Mouse (Mus musculus): ENCODE measurements around the gene Cd59b.
A peak's percentile ranks its signal among the peaks of the same experiment; 100 is the strongest.

The Cd59b gene

GRCm38 (mm10) chr2:104069704-104070185, at the start of gene Cd59b:
Gene Cd59b (plus strand): TSS chr2:104069849.
- DNase-seq (ENCODE audit: low spot score in 2 of 2) = peak; percentile 64 to 72

- no peak for DNase-seq (ENCODE audit: low spot score in 2 of 2)
Observed at GRCm38 (mm10) chr2:104023096-104023495, 46.6 kb upstream of the Cd59b start.

DNA sequence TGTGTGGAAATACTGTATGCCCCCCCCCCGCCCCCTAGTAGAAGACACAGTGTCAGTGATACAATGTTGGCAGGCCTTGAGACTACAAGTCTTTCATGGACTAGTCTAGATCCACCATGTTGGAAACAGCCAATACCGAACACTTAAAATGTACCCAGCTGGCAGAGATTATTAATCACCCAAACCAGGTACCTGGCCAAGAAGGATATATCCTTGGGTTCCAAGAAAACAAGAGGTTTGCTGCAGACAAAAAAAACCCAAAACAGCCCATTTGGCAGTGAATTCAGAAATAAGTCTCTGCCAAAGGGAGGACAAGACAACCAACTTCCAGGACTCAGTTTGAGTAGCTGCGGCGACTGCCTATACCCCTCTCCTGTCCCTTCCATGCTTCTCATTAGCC, 45.0 kb upstream of the Cd59b start:
- DNase-seq (ENCODE audit: low spot score in 2 of 2) = no peak

- DNase-seq (ENCODE audit: low spot score in 2 of 2) = peak; percentile 80 to 84
Observed at GRCm38 (mm10) chr2:104027458-104028138, 42.1 kb upstream of the Cd59b start, which contains the start of gene Fbxo3. Gene Fbxo3 (plus strand): TSS chr2:104027721.

- peak in 1 of 2 experiments; percentile 12 for DNase-seq (ENCODE audit: low spot score in 2 of 2)
Observed at GRCm38 (mm10) chr2:104028139-104028723, 41.4 kb upstream of the Cd59b start, which contains the start of gene 4931422A03Rik. Gene 4931422A03Rik (minus strand): TSS chr2:104028361.

DNA sequence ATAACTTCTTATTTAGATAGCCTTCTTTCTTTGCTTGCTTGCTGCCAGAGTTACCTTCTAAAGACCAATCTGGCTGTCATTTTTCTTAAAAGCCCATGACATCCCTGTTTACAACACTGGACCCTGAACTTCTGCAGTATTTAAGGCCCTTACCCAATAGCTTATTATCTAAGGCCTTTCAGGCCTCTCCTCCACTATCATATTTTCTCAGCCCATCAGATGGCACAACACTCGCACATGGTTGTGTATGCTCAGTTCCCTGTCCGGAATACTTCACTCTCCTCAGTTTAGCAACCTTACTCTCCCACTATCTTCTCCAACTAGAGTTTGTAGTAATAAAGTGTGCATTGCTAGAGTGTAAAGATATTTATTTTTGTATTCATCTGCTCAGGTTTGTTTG, 40.6 kb upstream of the Cd59b start:
- no peak for DNase-seq (ENCODE audit: low spot score in 2 of 2)

GRCm38 (mm10) chr2:104030381-104030780, 39.3 kb upstream of the Cd59b start:
- DNase-seq (ENCODE audit: low spot score in 2 of 2) = no peak

GRCm38 (mm10) chr2:104032056-104032455, 37.6 kb upstream of the Cd59b start:
- no peak for DNase-seq (ENCODE audit: low spot score in 2 of 2)

DNA sequence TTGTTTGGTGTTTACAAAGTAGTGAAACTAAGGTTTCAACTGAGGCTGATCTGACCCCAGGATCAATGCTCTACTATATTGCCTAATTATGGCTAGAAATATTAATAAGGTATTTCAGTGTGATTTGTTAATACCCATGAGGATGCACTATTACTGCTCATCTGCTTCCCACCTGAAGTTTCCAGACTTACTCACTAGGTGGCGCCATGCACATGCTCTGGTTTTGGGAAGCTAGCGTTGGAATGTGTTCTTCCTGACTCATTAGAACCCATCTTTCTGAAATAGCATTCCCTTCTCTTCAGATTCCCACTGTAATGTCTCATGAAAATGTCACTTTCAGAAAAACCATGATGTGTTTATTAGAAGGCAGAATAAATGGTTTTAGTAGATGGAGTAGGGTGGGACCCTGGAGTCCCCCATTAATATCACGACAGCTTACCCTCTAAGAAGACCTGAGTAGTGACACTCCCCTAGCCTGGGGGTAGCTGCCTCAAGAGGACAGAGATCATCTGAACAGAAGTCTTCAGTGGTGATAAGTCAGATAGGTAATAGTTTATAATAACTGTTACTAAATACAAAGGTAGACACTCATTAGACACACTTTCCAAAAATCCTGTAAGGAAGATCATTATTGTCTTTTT, 34.7 kb upstream of the Cd59b start:
- DNase-seq (ENCODE audit: low spot score in 2 of 2) = peak; percentile 52 to 55

GRCm38 (mm10) chr2:104035595-104035994, 34.1 kb upstream of the Cd59b start:
- DNase-seq (ENCODE audit: low spot score in 2 of 2) = no peak

DNA sequence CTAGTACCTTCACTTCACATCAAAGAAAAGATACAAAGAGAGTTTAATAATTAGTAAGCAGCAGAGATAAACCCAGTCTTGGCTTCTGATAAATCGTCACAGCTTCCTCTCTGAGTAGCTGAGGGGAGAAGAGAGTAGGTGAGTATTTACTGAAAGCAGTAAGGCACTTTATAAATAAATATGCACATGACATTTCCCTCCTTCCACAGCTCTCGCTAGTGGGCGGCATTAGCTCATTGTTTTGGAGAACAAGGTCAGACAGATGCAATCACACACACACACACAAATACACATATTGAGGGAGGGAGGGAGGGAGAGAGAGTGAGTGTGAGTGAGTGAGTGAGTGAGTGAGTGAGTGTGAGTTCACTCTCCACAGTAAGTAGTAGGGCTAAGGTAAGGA, 33.3 kb upstream of the Cd59b start:
- DNase-seq (ENCODE audit: low spot score in 2 of 2) = no peak

GRCm38 (mm10) chr2:104038236-104038635, 31.4 kb upstream of the Cd59b start:
- no peak for DNase-seq (ENCODE audit: low spot score in 2 of 2)

GRCm38 (mm10) chr2:104041632-104042031, 28.0 kb upstream of the Cd59b start:
- DNase-seq (ENCODE audit: low spot score in 2 of 2) = no peak

- no peak for DNase-seq (ENCODE audit: low spot score in 2 of 2)
Observed at GRCm38 (mm10) chr2:104042766-104043165, 26.9 kb upstream of the Cd59b start.

DNA sequence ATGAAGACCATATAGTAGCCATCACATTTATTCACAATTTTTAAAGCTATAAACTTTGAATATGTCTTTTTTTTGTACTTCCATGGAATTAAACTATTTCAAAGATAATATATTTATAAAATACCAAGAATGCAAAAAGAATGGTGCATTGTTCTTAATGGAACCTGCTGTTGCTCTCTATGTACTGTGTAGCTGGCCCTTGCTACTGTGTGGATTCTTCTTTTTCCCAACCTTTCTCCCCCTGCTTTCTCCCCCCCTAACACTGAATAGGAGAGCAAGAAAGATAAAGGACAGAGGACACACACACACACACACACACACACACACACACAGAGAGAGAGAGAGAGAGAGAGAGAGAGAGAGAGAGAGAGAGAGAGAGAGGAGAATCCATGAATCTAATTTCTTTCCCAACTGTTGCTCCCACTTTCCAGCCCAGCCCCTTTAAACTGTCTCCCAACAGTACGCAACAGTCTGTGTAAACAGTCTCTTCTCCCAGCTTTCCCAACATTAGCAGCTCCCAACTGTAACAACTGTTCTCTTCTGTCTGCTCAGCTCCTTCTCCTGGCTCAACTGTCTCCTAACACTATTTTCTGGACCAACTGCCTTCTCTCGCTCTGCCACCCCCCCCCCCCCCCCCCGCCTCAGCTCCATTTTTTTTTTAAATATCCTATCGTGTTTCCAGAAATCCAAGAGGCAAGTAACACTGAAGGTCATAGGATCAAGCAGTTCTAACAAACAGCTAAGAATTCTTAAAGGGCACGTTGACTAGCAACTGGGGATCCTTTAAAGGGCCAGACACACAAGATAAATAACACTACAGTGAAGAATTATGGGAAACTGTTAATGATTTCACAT, 25.8 kb upstream of the Cd59b start:
- no peak for DNase-seq (ENCODE audit: low spot score in 2 of 2)

GRCm38 (mm10) chr2:104044479-104045080, 25.1 kb upstream of the Cd59b start:
- DNase-seq (ENCODE audit: low spot score in 2 of 2) = no peak

DNA sequence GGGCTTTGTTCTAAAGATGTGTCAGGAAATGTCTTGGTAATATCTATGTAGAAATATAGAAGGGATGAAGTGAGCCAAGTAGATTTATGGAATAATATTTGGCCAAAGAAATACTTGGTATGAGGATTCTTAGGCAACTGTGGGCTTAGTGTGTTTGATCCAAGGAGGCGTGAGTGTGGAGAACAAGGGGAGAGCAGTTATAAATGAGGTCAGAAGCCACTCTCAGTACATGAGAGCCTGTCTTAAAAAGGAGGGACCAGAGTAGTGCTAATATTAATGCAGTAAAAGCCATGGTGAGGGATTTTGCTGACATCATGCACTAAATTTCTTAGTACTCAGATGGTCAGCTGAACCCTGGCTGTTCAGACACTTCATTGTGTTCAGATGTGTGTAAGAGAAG, 11.3 kb upstream of the Cd59b start:
- no peak for DNase-seq (ENCODE audit: low spot score in 2 of 2)

DNA sequence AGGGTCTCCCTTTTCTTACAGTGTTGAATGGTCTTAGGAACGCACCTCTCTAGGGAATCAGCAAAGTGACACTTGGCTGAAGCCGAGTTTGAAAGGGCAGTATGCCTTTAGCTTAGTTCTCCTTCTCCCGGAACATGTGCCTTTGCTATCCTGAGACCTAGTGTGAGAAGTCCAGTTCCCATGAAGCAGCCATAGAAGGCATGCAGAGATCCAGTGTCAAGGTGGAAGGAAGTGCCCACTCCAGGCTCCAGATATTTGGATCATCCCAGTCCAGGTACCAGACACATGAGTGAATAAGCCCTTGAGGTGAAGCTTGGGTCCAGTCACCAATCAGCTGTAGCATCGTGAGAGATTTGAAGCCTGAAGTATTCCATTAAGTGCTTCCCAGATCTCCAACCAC, 10.7 kb upstream of the Cd59b start:
- DNase-seq (ENCODE audit: low spot score in 2 of 2) = no peak

DNA sequence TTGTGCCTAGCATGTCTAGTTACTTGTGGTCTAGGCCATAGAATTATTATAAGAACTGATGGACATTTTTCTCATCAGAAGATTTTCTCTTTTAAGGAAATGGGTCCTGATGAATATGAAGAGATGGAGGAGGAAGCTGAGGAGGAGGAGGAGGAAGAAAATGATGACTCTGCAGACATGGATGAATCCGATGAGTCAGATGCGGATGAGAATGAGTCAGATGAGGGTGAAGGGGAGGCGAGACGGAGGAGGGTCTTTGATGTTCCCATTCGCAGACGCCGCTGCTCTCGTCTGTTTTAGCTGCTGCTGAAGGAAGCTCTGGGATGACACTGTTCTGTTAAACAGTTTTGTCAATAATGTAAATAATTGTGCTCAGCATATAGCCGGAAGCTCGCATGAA, 9.9 kb upstream of the Cd59b start:
- DNase-seq (ENCODE audit: low spot score in 2 of 2) = no peak

DNA sequence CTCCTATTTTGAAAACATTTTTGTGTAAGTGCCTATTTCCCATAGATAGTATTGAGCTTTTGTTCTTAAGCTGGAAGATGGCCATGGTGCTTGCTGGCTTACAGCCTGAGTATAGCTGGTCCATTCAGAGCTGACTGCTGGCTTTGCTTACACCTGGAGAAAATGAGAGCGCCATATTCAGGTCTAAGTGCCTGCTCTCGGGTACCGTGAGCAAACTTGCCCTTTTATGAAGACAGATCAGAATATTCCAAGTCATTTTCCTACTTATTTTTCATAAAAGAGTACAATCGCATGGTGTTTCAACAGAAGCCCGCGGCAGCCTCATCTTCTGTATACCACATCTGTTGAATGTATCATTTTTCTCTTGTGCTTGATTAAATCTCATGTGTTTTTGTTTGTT, 8.7 kb upstream of the Cd59b start:
- DNase-seq (ENCODE audit: low spot score in 2 of 2) = no peak

DNA sequence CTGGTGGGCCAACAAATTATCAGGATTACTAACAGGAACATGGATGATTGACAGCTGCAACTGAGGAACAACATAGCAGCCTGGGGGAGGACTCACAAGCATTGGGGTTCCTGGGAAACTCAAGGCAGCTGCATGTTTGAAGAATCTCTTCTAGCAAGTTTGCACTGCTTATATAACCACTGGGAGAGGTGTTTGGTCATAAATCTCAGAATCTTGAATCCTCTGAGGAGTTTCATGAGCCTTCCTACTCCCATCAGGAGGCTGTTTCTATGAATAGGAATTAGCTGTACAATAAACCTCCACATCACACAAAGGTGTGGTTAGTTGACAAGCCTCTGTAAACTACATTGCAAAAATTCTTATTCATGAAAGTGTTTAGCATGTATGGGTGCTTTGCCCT, 7.0 kb upstream of the Cd59b start:
- no peak for DNase-seq (ENCODE audit: low spot score in 2 of 2)

DNA sequence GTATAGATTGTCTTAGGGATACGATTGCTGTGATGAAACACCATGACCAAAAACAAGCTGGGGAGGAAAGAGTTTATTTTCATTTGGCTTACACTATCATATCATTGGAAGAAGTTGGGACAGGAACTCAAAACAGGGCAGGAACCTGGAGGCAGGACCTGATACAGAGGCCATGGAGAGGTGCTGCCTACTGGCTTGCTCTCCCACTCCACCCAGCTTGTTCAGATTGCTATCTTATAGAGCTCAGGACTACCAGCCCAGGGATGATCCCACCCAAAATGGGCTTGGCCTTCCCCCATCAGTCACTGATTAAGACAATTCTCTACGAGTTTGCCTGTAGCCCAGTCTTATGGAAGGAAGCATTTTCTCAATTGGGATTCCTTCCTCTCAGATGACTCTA, 5.5 kb upstream of the Cd59b start:
- no peak for DNase-seq (ENCODE audit: low spot score in 2 of 2)

Measured in spleen, postnatal 14 days (tissue).